Mouse (Mus musculus) bone marrow macrophage, adult 2 months (primary cell): Measurements from ENCODE around the gene Smco1. TPM values are rescaled to one million over a fixed set of nuclear protein-coding genes. Genes with fewer than 3 reads are reported as not detected.

Experiments used
- H3K27ac ChIP-seq: 2 replicates; pipeline ENCODE4 v1.5.1; 2012; ENCODE audit warnings: low read depth, low read length; ENCODE audit not compliant: insufficient read depth
- H3K4me1 ChIP-seq: 2 replicates; pipeline ENCODE4 v1.6.1; 2012; ENCODE audit warnings: low read length; ENCODE audit not compliant: control insufficient read depth, insufficient read depth
- H3K4me3 ChIP-seq: 2 replicates; pipeline ENCODE4 v1.5.1; 2012; ENCODE audit warnings: mild to moderate bottlenecking, low read length, moderate library complexity; ENCODE audit not compliant: insufficient read depth
- CTCF ChIP-seq: IDR thresholded peaks from 2 replicates; pipeline ENCODE4 v1.5.1; 2012; ENCODE audit warnings: low read depth, mild to moderate bottlenecking, low read length, moderate library complexity
- POLR2A ChIP-seq: IDR thresholded peaks from 2 replicates; pipeline ENCODE4 v1.6.1; 2012; ENCODE audit warnings: mild to moderate bottlenecking, low read depth, low read length, borderline replicate concordance
- polyA plus RNA-seq: library from polyadenylated mRNA; stranded (reverse); fragments of >200 nt; gene quantifications from 2 replicates; pipeline ENCODE4 v1.2.4, GENCODE M21; 2012; ENCODE audit not compliant: missing spikeins, insufficient read depth, insufficient read length

Smco1 gene
- polyA plus RNA-seq, 1 experiment, result not detected

GRCm38 (mm10) chr16:32303886-32304285 is 32.6 kb downstream of the Smco1 start:
- no peak for TF ChIP-seq CTCF
- no peak for TF ChIP-seq POLR2A
- H3K27ac ChIP-seq, result no peak overlapping the region
- no peak overlapping the region for H3K4me3 ChIP-seq
- H3K4me1 ChIP-seq, result no peaks in the 10 kb centered on the region

GRCm38 (mm10) chr16:32311970-32312369 is 40.7 kb downstream of the Smco1 start:
- Histone ChIP-seq H3K4me1 (no peaks in the 10 kb centered on the region), H3K27ac (no peak overlapping the region), H3K4me3 (no peak overlapping the region)
- TF ChIP-seq CTCF, result no peak

- Histone ChIP-seq H3K27ac (no peak overlapping the region), H3K4me1 (no peaks in the 10 kb centered on the region), H3K4me3 (no peak overlapping the region)
- no peak for TF ChIP-seq POLR2A
- no peak for TF ChIP-seq CTCF
Observed at GRCm38 (mm10) chr16:32312386-32312785, 41.1 kb downstream of the Smco1 start.

GRCm38 (mm10) chr16:32312859-32313258 is 41.6 kb downstream of the Smco1 start:
- H3K4me1 ChIP-seq, result no peaks in the 10 kb centered on the region
- H3K4me3 ChIP-seq, result no peak overlapping the region
- TF ChIP-seq POLR2A, result no peak
- no peak for TF ChIP-seq CTCF
- no peak overlapping the region for H3K27ac ChIP-seq

GRCm38 (mm10) chr16:32316601-32317000 is 45.3 kb downstream of the Smco1 start:
- TF ChIP-seq POLR2A (no peak), CTCF (no peak)
- Histone ChIP-seq H3K27ac (no peak overlapping the region), H3K4me1 (no peaks in the 10 kb centered on the region), H3K4me3 (no peak overlapping the region)

GRCm38 (mm10) chr16:32323953-32324352 is 52.7 kb downstream of the Smco1 start:
- TF ChIP-seq CTCF (no peak), POLR2A (no peak)
- Histone ChIP-seq H3K4me1 (peaks cover 8% of the 10 kb centered on the region), H3K4me3 (no peak overlapping the region), H3K27ac (no peak overlapping the region)

Other genes starting within 250 kb of the Smco1 start
- gene Pak2, start 192.1 kb upstream of the Smco1 start, polyA plus RNA-seq, result 58.8 and 63.0 TPM in 2 replicates
- gene Pigx, start 171.7 kb upstream of the Smco1 start, polyA plus RNA-seq, result 39.1 and 49.3 TPM in 2 replicates
- gene Cep19, start 171.7 kb upstream of the Smco1 start, polyA plus RNA-seq, result 10.9 and 12.2 TPM in 2 replicates
- 227 and 230 TPM in 2 replicates for gene Nrros, start 105.9 kb upstream of the Smco1 start, polyA plus RNA-seq
- 1.4 and 1.9 TPM in 2 replicates for gene Bex6, start 91.6 kb upstream of the Smco1 start, polyA plus RNA-seq
- 8.5 and 8.6 TPM in 2 replicates for gene Fbxo45, start 24.3 kb upstream of the Smco1 start, polyA plus RNA-seq
- 18.0 and 20.3 TPM in 2 replicates for gene Wdr53, start 24.2 kb upstream of the Smco1 start, polyA plus RNA-seq
- gene Rnf168, start 6.0 kb downstream of the Smco1 start, polyA plus RNA-seq, result 10.5 and 11.2 TPM in 2 replicates
- 17.9 and 19.6 TPM in 2 replicates for gene Ubxn7, start 60.8 kb downstream of the Smco1 start, polyA plus RNA-seq
- 3.0 and 4.4 TPM in 2 replicates for gene Tm4sf19, start 129.0 kb downstream of the Smco1 start, polyA plus RNA-seq
- 43.8 and 47.9 TPM in 2 replicates for gene Tctex1d2, start 148.2 kb downstream of the Smco1 start, polyA plus RNA-seq
- gene Pcyt1a, start 159.5 kb downstream of the Smco1 start, polyA plus RNA-seq, result 95.8 and 100 TPM in 2 replicates
- not detected in 2 replicates for gene Slc51a, start 216.4 kb downstream of the Smco1 start, polyA plus RNA-seq
- not detected in 2 replicates for gene Zdhhc19, start 224.8 kb downstream of the Smco1 start, polyA plus RNA-seq